Mouse (Mus musculus): ENCODE data around the gene Pah.

Gene Pah

DNA sequence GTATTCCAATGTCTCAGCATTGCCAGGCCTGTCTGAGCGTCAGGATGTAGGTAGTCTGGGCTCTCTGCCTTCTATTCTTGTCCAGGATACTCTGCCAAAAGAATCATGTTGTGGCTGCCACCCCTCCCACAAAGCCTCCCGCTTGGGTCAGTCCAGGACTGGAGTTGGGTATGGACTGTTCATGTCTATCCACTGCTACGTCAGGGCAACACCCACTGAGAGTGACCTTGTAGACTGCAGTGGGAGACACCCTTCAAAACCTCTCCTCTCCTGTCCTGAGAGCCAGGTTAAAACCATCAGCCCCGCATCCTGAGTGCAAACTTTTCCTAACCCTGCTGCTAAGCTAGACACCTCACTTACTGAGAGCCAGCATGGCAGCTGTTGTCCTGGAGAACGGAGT lies at the start of gene Pah:
TSS of gene Pah (plus strand) at position 150 of the 400 bp plus-strand sequence.
- no peak for DNase-seq

DNA sequence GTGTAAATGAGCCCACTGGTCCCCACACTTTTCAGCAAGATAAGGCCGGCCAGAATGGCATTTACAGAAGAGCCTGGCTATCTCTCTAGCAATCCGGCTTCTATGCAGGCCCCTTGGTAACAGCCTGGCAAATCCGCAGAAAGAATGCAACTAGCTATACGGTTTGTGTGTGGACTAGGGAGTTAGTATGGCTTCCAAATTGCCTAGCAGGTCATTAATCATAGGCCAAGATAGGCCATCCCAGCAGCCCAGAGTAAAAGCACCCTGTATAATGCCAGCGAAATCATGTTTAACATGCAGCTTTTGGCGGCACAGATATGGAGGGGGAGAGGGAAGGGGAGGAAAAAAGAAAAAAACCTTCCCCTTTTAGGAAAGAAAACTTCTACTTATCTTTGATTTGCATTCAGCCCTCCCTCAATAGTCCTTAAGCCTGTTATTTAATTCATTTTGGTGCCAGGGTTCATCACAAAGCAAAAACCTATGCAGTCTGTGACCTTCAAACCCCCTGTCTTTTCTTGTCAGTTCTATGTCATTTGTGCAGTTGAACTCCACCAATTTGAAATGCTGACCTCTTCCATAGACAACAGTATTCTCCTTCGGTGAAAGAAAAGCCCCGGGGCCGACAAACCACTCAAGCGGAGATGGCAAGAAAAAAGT lies 48.0 kb upstream of the Pah start:
- no peak for DNase-seq

DNA sequence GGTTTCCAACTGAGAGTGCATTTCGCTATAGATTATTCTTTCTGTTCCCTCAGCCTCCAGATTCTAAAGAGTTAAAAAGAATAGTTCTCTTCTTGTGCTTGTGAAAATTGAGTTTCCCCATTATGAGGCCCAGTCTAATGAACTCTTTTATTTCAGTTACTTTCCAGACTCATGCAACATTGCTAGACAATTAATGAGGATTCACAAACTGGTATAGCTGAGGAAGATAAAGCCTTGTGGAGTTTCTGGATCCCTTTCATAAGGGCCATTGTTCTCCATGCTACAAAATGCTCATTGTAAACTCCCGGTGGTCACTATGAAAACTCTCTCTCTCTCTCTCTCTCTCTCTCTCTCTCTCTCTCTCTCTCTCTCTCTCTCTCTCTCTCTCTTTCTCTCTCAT lies 46.6 kb upstream of the Pah start:
- no peak for DNase-seq

DNA sequence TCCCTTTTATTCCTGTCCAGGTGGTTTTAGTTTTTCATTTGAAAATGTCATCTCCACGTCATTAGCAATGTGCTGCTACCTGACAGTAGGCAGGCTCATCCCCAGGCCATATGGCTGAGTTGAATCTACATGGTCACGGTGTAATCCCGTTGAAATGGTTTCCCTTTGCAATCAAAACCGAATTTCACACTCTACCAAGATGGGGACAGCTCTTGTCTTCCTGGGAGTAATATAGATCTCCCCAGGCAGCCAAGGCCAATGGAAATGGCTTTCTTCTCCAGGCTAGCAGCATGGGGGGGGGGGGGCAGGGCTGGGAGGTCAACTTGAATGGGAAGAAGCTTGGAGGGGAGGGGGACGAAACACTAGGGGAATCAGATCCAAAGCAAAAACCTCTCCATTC lies 43.7 kb upstream of the Pah start:
- no peak for DNase-seq

DNA sequence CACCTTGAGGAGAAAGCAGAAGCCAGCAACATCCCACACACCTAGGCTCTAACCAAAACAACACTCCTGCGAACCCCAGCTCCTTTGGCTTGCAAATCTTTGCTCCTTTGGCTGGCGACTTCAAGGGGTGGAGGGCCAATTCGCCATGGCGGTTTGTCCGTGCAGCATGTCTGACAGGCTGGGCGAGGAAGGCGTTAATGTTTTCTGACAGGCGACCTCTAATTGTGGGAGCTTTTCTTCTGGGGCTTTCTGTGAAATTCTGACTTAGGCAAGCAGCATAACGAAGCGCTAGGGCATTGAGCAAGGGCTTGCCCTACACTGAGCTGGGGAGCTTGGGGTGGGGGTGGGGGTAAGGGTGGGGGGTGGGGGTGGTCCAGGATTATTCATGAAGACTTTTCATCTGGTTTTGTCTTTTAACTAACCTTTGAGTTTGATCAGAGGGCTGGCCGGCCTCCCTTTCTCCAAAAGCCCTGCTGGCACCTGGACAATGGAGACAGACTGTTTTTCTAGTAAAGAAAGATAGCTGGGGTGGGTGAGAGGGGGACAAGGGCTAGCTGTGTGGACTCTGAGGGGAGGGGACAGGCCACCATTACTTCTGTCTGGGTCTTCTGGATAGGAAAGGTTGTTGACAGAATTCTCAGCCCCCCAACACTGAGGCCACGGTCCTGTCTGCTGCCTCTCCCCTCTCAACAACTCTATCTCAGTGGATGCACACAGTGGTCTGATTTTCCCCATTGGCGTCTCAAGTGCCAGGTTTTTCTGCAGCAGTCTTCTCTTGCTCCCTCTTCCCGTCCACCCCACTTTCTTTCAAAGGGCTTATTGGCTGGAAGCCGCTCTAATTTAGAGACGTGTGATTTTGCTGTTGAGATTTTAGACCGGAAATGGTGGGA lies 36.5 kb upstream of the Pah start:
- no peak for DNase-seq

DNA sequence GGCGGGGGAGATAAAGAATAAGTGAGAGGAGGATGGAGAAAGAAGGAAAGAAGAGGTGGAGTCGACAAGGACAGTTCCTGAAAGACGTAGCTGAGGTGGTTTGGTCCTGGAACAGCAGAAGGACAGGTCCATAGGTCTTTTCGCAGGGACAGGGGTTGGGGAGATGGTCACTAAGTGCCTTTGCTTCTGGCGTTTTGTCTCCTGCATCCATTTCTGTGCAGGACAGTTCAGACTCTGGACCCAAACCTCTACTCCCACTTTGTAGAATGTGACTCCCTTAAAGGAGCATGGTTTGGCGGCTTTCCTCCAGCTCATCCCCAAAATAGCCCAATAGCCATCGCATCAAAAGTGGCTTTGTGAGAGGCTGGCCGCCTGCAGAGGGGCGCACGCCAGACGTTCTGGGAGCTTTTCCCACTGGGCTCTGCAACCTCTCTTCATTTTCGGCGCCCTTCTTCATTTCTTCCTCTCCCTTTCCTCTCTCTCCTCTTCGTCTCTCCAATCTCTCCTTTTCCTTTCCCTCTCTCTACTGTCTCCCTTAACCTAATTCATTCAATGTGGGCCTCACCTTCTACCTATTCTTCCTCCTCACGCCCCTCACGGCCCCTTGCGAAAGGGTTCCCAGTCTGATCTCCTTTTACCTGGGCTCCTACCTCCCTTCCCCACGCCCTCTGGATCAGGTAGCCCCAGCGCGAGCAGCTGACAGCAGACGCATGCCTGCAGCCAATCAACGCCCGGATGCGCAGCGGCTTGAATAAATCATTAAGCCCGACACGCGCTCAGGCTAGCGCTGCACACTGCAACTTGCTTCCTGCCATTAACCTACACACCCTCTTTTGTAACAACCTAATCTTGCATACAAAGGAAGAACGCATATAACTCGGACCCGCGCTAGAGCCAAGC lies 35.6 kb upstream of the Pah start:
- DNase-seq, result no peak

DNA sequence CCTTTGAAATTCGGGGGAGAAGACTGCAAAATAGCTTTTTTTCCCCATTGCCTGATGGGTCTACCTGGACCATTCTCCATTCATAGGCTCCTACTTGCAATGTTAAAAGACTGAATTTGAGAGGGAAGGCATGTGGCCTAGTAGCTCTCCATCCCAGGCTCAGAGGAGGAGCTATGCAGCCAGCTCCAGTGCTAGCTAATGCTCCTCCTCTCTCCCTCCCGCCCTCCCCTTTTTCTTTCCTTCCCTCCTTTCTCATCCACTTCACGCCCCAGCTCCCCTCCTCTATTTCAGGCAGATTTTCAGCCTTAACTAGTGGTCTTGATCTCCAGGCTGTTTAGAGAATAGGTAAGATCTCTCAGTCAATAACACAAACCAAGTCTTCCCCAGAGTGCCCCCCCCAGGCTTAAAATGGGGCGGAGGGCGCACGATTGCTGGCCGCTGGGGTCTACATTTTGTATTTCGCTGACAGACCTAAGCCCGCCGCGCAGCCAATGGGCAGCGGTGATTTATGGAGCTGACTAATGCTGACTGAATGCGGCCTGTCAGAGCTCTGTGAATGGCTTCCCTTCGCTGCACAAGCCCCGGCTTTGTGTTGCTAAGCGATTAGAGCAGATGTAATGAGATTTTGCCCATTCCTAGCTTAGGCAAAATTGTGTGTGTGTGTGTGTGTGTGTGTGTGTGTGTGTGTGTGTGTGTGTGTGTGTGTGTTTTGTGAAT lies 33.0 kb upstream of the Pah start:
- no peak for DNase-seq

DNA sequence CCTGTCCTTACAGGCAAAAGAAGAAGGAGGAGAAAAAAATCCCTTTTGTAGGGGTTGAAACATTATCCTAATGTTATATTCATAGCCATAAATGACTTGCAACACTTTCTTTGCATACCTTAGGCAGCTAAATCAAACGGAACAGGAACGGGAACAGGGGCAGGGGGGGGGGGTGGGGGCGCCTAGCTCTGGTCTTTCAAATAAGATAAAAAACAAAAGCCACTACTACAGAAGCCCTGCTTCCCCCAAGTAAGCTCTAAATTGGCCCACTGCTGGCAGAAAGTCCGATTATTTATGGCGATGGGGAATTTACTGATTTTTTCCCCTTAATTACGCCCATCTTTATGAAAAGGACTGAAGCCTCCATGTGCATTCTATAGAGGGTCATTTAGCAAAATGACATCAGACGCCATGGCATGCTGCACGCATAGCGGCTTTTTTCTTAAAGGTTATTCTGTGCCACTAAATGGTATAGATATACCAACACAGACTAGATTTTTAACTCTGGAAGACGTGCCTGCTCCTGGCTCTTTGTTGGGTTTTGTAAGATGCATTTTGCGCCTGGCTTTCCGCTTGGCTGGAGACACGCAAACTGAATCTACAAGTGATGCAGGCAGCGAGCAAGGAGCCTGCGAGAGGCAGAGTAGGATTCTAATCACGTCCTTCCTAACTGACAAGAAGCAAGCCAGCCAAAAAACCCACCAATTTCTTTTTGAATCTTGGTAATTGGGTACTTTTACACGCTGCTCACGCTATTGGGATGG lies 32.2 kb upstream of the Pah start:
- no peak for DNase-seq

DNA sequence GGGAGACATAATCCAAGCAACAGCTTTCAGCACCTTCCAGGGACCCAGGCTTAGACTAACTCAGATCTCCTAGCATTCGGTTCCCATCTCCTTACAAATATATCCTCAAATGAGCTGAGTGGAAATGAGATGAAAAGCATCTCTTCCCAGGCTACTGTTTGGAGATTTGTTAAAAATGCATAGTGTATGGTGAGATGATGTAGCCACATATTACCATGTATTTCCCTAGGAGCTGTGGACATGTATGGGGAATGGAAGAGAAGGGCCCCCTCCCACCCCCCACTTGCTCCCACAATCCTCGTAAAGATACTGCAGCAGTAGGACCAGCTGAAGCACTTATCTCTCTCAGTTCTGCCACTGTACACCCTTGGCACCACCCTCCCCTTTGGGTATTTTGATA lies 31.3 kb upstream of the Pah start:
- no peak for DNase-seq

DNA sequence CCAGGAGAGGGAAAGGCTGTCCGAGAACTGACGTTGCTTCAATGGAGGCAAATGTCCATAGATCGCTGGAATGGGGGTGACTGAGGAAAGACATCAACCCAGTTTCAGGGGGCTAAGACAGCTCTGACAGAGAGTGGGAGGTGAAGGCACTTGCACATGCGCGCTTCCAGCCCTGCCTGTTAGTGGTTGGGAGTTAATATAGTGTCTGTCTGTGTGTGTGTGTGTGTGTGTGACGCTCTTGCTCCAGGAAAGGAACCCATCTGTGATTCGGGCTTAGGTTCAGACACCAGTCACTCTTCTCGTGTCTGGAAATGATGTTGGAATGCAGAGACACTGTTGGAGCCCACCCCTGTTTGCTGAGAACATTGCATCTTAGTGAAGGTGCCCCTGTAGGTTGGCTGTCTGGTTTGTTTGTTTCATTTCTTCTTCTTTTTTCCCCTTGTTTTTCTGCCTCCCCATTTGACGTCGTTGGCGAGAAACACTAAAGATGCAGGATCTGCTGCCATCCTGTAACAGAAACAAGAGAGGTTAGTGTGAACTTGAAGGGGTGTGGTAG lies 30.0 kb upstream of the Pah start:
- no peak for DNase-seq

DNA sequence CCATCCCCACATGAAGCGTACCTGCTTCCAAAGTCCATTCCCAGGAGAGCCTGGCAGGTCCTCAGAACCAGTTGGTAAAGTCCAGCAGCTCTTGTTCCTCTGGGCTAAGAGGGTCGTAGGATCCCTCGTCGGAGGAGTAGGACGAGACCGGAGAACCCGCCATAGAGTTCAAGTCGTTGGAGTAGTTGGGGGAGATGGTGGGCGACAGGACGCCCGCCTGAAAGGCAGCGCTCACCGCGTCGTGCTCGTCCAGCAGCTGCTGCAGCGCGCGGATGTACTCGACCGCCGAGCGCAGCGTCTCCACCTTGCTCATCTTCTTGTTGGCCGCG lies 29.3 kb upstream of the Pah start:
- no peak for DNase-seq

DNA sequence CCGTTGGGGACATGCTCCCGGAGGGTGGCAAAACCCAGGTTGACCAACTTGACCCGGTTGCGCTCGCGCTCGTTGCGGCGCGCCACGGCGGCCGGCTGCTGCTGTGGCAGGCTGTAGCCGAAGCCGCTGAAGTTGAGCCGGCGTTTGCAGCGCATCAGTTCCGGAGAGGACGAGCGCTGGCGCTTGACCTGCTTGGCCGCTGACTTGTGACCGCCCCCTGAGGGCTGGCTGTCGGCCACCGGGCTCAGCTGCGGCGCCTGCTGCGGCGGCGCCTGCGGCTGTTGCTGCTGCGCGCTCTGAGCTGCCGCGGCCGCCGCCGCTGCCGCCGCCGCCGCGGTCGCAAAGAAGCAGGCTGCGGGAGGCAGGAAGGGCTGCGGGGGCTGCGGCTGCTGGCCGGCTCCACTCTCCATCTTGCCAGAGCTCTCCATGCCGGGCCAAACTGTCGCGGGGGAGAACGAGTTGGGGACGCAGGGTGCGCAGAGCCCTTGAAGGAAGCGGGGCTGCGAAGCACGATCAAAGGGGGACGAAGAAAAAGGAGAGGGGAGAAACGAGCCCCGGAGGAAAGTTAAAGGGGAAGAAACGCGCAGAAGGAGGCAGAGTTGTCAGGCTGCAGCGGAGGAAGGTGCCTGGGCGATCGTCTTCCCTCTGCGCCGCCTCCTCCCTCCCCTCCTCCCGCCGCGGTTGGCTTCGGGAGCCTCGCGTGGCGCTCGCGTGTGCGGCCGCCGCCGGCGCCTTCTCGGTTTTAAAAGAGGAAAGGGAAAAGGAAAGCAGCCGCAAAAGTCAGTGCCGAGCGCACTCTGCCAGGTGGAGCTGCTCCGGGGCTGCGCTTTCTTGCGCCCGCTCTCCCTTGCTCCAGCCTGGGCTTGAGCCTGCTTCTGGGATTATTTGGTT lies 28.7 kb upstream of the Pah start:
- DNase-seq, result no peak

DNA sequence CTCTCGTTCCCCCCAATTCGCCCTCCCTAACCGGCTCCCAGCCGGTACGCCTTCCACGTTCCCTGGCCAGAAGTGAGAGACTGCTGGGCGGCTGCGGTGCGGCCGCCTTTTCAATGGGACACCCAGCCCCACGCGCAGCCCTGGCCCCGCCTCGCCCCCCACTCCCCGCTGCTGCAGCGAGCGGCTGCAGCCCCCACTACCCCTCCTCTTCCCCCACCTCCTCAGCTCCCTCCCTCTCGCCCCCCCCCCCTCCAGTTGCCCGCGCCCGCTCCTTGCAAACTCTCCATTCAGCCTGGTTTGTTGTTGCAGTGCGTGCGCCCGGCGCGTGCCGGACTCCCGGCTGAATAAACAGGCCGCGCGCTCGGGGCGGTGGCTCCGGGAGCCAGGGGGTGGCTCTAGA lies 28.0 kb upstream of the Pah start, which contains the start of gene Ascl1:
TSS of gene Ascl1 (minus strand) at position 85 of the 400 bp plus-strand sequence.
- DNase-seq, result no peak

DNA sequence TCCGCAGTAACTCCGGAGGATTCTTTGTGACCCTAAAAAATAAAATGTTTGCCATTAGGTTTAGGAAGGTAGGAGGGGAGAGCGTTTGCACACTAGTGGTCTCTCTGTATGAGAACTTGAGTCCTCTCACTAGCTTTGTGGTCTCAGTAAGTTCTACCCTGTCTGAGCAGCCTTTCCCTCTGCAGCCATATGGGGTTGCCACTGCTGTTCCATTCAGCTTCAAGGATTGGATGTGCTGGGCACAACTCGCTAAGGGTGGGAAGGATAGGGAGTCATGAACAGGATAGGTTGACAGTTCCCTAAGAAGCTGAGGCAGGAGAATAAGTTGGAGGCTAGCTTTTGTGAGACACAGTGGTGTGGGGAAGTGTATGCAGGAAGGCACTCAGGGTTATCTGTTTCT lies 27.4 kb upstream of the Pah start:
- no peak for DNase-seq

DNA sequence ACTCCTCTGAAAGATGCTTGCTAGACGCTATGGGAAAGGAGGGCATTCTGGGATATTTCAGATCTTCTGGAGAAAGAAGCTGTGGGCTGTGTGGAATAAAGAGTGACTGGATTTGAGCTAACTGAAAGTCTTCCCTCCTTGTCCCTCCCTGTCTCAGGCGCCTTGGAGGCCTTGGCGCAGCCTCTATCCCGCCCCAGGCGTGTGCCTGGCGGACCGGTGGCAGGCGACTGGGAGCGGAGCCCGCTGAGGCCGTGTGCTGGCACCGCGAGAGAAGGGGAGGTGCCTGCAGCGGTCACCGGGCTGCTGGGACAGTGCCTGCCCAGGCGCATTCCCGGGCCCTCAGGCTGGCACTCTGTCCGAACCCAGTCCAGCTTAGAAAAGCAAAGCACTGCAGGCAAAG lies 27.0 kb upstream of the Pah start:
- DNase-seq, result no peak

DNA sequence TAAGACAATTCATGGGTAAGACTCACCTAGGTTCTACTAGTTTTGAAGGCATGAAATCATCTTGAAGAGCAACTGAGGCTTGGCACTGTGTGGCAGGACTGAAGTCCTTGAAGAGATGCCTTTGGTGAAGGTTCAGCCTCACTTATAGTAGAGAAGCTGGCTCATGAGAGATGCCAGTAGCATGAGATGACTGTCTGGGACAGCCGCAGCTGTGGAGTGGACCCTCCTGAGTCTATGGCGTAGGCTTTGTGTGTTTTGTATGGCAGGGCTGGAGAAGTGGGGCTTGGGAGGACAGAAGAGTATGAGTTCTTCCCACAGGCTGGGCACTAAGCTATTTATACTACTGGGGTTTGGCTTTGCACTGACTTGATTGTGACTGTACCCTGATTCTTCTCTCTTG lies 24.5 kb upstream of the Pah start:
- DNase-seq, result no peak

DNA sequence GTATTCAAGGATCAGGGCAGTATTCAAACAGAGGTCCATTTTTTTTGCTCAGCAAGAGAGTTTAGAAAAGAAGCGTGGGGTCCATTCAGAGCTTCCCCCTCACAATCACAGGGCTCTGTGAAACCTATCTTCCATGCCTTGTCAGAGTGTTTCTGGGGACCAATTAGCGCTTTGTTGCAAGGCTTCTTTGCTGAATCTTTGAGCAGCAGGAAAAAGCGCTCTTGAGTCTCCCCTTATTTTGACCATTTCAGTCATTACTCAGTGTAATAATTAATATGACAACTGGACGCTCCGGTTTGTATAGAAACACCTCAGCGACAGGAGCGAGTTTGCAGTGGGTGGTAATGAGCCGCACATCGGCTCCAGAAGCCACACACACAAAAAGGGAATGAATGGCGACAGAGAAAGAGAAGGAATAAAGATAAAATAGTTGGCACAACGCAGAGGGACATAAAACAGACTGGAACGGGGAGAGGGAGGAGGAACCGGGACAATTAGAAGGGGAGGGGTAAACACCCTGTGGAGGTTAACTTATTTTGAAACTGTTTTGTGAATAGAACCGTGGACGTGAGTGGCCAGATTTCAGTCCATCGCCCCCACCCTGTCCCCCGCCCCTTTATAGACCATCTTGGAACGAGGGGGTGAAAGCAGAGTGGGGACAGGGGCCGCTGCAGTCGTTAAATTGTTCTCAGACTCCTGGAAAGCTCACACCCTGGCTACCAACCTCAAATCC lies 20.5 kb upstream of the Pah start:
- no peak for DNase-seq

DNA sequence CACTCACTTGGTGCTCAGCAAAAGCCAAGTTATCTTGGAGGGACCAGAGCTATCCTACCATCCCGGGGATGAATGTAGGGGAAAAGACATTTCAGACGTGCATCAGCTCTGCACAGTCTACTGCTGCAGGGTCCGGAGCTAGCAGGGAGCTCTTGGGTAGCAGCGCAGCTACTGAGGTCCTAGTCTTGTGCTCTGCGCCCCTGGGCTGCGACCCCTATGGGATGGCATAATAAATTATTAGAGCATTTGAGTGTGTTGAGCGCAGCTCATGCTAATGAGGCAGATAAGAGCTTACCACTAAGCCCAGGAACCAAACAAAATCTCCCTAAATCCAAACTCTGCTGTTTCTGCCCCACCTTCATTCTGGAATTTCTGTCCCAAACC lies 19.9 kb upstream of the Pah start:
- no peak for DNase-seq

DNA sequence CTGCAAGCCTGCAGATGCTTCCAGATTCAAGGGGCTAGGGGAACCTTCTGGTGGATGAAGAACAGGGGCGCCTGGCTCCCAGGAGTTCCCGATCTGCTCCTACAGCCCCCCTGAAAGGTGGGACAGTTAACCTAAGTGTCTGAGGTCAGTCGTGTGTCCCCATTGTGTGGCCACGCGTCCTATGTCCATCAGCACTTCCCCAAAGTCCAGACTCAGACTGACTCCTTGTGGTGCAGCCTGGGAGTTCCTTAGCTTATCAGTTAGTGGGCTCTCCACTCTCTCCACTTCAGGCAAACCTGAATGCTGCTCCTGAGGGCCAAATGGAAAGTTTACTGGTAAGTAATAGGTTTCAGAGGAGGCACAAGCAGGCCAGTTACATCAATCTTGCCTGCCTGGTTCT lies 19.3 kb upstream of the Pah start:
- no peak for DNase-seq

DNA sequence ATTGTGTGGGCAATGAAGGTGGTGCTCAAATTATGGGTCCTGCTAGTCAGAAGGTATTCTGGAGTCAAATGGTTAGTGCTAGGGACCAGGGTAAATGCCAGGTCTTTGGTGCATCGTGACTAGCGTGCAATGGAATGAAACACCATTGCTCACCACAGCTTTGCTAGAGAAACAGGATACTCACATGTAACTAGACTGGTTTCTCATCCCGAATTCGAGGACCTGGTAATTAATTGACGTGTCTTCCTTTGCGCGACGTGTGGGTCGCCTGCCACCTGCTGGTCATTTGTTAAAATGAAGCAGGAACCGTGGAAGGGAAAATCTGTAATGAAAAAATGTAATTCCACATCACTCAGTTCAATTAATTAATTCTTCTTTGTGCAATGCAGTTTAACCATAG lies 17.6 kb upstream of the Pah start:
- peak; percentile 13 for DNase-seq

Measured in thymus, postnatal 25 days (tissue).